Mouse (Mus musculus) olfactory bulb, adult 2 months (tissue): ENCODE data around the gene Abca7.

Source experiments
- CTCF ChIP-seq: fragments of 200-500 bp; IDR thresholded peaks from 2 replicates; pipeline ENCODE4 v1.5.1; 2012; ENCODE audit warnings: low read depth, mild to moderate bottlenecking, low read length, moderate library complexity; ENCODE audit not compliant: insufficient read depth
- POLR2A ChIP-seq: fragments of 200-500 bp; IDR thresholded peaks from 2 replicates; pipeline ENCODE4 v1.6.1; 2012; ENCODE audit warnings: mild to moderate bottlenecking, low read depth, low read length, moderate library complexity; ENCODE audit not compliant: insufficient read depth

DNA sequence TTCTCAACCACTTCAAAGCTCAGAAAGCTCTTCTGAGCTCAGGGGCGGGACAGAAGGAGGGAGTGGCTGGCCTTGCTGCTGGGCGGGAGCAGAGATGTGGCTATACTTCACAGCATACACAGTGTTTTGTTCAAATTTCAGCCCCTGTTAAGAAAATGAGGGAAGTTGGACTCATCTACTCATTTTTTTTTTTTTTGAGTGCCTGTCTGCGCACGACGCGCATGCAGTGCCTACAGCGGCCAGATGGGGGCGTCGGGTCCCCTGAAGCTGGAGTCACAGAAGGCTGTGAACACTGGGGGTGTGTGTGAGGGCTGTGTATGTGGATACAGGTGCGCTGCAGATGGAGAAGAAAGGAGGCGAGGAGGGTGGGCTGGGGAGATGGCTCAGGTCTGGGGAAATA is 9.3 kb upstream of the Abca7 start:
- peak; percentile 90 for TF ChIP-seq CTCF
- no peak for TF ChIP-seq POLR2A
